Mouse (Mus musculus) cerebellum, adult 11 months (tissue): ENCODE data around the gene Arhgap25.
"Not testable (repeated sequence)": the region's sequence is repeated elsewhere in the genome, so short reads cannot be mapped to it uniquely, and the experiment has no call there.

Source experiments
- DNase-seq: peaks from one replicate; pipeline ENCODE4 v3.0.0; 2022

The Arhgap25 gene

DNA sequence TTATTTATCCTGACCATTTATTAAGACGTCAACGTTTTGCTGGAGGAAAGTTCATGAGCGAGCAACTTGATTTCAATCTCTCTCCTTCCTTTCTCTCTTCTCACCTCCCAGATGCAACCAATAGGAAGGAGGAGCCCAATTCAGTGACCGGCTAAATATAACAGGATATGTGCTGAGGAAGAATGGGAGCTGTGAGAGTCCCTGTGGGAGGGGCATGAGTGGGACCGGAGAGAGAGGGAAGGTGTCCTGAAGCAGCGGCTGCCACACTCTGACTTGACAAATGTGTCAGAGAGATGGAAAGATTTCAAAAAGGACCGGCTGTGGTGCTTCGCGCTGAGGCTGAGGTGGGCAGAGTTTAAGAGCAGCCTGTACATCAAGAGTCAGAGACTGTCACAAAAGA, 2.6 kb upstream of the Arhgap25 start:
- DNase-seq = no peak

GRCm38 (mm10) chr6:87534855-87535575, 2.0 kb upstream of the Arhgap25 start:
- no peak for DNase-seq

DNA sequence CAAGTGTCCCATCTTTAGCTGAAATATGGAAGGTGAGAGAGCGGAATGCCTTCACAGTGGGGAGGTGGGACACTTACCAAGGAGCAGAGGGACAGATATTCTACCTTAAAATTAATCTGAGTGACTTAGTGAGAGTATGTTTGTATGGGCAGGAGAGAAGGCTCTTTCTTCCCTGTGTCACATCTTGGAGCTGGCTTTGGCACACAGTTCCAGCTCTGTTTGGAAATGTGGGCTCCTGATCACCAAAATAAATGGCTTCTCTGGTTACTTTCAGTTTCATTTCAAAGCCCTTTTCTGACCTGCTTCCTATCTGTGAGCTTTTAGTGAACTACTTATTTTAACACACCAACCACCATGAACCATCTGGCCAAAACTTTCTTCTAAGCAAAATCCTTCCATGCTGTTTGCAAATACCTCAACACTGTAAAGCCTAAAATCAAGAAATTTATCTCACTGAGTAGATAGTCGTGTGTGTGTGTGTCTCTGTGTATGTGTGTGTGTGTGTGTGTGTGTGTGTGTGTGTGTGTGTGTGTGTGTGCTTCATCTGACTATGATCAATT, 1.5 kb downstream of the Arhgap25 start:
- no peak for DNase-seq

DNA sequence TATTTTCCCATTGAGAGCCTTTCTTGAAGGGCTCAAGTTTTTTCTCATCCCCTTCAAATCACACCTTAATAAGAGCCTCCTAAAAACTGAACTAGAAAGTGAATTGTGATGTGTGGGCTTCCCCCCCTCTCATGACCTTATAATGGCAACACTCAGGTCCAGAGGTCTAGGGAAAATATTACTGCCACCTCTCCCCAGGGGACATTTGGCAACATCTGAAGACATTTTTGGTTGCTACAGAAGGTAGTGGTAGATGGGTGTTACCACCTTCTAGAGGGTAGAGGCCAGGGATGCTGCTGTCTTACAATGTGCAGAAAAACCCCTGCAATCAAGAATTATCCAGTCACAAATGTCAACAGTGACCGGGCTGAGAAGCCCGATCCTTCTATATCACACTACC, 2.7 kb downstream of the Arhgap25 start:
- DNase-seq = no peak

- no peak for DNase-seq
Measured at GRCm38 (mm10) chr6:87527846-87528557, 5.1 kb downstream of the Arhgap25 start.

DNA sequence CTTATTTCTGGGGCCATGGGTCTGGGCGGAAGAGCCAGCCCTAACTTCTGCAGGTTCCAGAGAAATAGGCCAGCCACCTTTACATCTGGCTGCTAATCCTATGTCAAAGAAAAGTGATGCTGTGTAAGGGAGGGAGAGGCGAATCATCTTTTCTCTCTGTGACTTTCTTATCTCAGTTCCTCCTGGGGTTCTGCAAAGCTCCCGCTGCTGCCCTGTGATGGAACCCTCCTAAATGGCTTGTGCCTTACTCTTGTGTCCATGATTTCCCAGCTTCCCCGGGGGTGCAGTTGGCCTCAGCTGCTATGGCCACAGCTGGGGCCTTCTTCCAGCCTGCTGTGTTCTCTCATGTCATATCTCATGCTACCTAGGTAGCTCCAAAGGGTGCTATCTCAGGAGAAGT, 5.7 kb downstream of the Arhgap25 start:
- no peak for DNase-seq

GRCm38 (mm10) chr6:87525126-87525525, 7.9 kb downstream of the Arhgap25 start:
- no peak for DNase-seq

DNA sequence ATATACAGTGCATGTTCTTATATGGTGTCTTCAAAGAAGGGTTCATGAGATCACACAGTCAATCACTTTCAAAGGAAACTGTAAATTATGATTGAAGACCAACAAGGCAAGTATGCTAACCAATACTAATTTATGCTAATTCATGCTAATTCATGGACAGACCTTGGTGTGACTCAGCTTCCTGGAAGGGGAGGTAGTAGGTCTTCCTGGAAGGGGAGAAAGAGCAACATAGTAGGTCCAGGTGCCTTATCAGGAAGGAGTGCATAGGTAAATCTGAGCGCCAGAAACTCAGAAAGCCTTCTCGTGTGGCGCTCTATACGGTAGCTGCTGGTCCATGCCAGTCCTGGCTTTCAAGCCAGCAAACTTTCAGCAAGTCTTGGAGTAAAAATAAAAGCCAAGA, 8.8 kb downstream of the Arhgap25 start:
- DNase-seq = no peak

DNA sequence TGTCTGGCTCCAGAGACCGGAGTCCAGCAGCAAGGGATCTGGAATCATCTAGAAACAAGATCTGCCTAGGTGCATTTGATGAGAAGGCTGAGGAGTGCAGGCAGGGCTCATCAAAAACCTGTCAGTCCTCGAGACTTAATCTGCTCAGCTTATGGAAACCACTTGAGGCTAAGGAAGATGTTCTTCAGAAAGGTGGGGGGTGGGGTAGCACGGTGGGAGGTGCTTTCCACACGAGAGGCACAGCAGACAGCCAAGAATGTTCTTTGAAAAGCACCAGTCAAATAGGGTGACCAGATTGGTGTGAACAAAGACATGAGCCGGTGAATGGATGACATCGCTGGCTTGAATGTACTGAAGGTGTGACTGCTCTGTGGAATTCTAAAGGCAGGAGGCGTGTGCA, 9.3 kb downstream of the Arhgap25 start:
- no peak for DNase-seq

DNA sequence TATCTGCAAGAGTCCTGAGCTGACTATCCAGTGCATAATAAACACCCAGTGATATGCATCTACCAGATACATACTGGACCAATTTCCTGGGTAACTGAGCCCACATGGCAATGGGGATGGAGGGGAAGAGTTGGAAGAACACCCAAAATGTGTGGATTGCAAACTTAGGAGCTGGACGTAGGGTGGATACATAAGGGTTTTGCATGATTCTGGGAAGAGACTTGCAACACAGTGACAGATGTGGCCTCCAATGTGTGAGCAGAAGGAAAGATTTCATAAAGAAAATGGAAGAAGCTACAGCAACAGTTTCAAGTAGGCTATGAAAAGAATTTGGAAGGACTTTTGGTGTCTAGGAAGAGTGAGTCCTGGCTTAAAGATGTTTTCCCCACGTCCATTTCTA, 10.0 kb downstream of the Arhgap25 start:
- DNase-seq = no peak

GRCm38 (mm10) chr6:87522236-87522635, 10.8 kb downstream of the Arhgap25 start:
- DNase-seq = peak; percentile 9

GRCm38 (mm10) chr6:87521705-87522104, 11.4 kb downstream of the Arhgap25 start:
- not testable (repeated sequence) for DNase-seq

- DNase-seq = no peak
Measured at GRCm38 (mm10) chr6:87520572-87520971, 12.5 kb downstream of the Arhgap25 start.

DNA sequence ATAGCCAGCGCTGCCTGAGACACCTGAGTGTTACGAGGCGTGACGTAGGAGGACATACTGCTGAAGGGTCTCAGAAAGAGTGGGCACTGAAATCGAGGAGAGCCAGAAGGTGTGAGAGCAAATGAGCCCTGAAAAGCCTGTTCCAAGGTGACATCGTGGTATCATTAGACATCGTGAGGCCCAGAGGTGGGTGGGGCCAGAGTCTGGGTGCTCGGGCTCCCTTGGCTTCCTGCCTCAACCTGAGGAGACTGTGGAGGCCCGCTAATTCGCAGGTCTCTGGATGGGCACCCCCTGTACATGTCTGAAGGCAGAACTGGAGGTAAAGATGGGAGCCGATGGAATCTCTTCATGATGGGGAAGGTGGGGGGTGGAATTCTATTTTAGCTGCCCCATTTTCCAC, 13.2 kb downstream of the Arhgap25 start:
- DNase-seq = no peak

DNA sequence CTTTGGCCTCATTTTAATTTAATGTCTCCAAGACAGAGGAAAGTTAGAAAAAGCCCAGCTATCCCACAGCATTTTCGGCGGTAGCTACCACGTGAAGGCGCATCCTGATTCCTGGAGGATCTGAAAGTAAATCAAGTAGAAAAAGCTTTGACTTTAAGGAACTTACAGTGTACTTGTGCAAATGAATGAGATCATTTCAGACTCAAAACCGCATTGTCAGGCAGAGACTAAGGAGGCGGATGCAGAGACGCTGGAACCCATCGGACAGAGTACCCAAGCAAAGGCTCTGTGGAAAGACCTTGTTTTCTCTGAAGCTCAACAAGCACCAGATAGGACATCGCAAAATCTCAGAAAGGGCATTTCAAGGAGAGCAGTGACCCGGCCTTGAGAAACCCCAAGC, 14.4 kb downstream of the Arhgap25 start:
- no peak for DNase-seq

DNA sequence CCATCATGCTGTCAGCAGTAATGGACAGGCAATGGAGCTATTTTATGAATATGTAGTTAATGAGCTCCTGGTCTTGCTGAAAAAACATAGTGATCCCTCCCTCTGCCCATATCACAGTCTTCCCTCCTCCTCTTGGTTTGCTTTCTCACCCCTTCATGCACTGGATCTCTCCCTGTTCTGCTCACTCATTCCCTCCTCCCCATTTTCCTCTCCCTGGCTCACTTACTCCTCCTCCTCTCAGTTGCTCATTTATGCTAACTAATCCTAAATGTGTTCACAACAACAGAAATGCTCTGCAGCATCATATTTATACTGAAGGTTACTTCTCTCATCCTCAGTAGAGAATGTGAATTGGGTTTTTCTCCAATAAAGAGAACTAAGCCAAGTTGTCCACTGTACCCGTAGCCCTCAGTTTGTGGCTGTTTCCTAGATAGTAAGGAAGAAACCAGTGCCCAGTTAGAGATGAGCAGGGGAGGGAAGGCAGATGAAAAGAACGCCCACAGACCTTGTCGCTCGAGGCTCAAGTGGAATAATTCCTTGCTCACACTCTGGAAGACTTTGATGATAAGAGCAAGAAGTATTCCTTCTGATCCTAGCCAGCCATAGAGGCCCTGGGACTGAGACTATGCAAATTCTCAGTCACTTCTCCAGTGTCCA, 15.2 kb downstream of the Arhgap25 start:
- DNase-seq = no peak

- DNase-seq = no peak
Measured at GRCm38 (mm10) chr6:87514321-87514720, 18.7 kb downstream of the Arhgap25 start.

GRCm38 (mm10) chr6:87513046-87513767, 19.9 kb downstream of the Arhgap25 start:
- peak; percentile 59 for DNase-seq

GRCm38 (mm10) chr6:87510999-87511398, 22.1 kb downstream of the Arhgap25 start:
- no peak for DNase-seq

GRCm38 (mm10) chr6:87509806-87510205, 23.3 kb downstream of the Arhgap25 start:
- no peak for DNase-seq

DNA sequence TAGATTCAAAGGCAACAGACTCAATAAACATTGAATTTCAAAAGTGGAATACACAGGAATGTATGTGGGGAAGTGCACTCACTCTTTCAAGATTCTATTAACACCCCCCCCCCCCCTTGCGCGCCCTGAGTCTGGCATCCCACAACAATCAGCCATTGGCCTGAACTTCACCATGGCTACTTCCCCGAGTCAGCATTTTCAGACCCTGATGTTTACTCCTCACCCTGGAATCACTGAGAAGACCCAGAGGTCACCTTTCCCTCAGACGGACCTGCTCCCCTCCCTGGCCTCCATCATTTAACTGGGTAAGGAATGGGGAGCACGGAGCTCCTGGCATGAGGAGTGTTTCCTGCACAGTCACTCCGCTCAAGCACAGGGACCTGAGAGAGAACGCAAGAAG, 28.2 kb downstream of the Arhgap25 start:
- no peak for DNase-seq

GRCm38 (mm10) chr6:87503976-87504375, 29.1 kb downstream of the Arhgap25 start:
- no peak for DNase-seq

DNA sequence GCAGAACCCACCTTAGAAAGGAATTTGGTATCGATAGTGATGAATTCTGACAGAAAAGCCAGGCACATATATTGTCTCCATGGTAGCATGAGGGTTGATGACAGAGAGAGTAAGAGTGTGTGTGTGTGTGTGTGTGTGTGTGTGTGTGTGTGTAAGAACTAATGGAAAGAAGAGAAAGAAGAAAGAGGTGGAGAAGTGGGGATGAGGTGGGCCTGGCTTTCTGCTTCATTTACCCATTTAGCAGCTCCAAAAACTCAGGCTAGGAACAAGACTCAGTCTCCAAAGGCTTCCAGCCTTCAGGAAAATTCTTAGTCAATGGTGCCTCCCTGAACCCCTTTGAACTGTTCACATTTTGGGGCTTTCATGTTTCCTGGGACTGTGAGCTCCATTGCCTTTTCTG, 29.5 kb downstream of the Arhgap25 start:
- DNase-seq = no peak
